Mouse (Mus musculus) MEL (cell line): ENCODE results near the gene Spata2.

ENCODE experiments used
- CTCF ChIP-seq, 3 experiments: IDR thresholded peaks in 2 of 3; conservative IDR thresholded peaks in 1 of 3; 2 replicates each; pipeline ENCODE4 v1.5.1; 2011 to 2012; ENCODE audit warnings: low read length in 3 of 3, low read depth in 2 of 3, mild to moderate bottlenecking in 2 of 3, improper control_type of control experiment in 1 of 3, inconsistent platforms in 1 of 3, mixed read lengths in 1 of 3, moderate library complexity in 1 of 3; ENCODE audit not compliant: control insufficient read depth in 1 of 3, insufficient read depth in 1 of 3, poor library complexity in 1 of 3, severe bottlenecking in 1 of 3
- E2F4 ChIP-seq: IDR thresholded peaks from 2 replicates; pipeline ENCODE4 v1.6.1; 2011; ENCODE audit warnings: low read depth, low read length, improper control_type of control experiment, borderline replicate concordance
- GABPA ChIP-seq: IDR thresholded peaks from 2 replicates; pipeline ENCODE4 v1.6.1; 2012; ENCODE audit warnings: low read depth, mild to moderate bottlenecking, inconsistent platforms, low read length, improper control_type of control experiment, moderate library complexity
- GATA1 ChIP-seq: IDR thresholded peaks from 2 replicates; pipeline ENCODE4 v1.6.1; 2011; ENCODE audit warnings: low read depth, low read length, improper control_type of control experiment
- MAX ChIP-seq: IDR thresholded peaks from 2 replicates; pipeline ENCODE4 v1.6.1; 2011; ENCODE audit warnings: low read length, improper control_type of control experiment
- POLR2A ChIP-seq, 2 experiments: IDR thresholded peaks; 2 replicates each; pipeline ENCODE4 v1.6.1; 2011 to 2012; ENCODE audit warnings: low read length in 2 of 2, mild to moderate bottlenecking in 2 of 2, control low read depth in 1 of 2, improper control_type of control experiment in 1 of 2, low read depth in 1 of 2, moderate library complexity in 1 of 2; ENCODE audit not compliant: control insufficient read depth in 1 of 2, insufficient read depth in 1 of 2, poor library complexity in 1 of 2
- UBTF ChIP-seq: IDR thresholded peaks from 2 replicates; pipeline ENCODE4 v1.6.1; 2012; ENCODE audit warnings: low read depth, mild to moderate bottlenecking, inconsistent platforms, low read length, improper control_type of control experiment, moderate library complexity, borderline replicate concordance; ENCODE audit not compliant: insufficient read depth
- ZNF384 ChIP-seq: IDR thresholded peaks from 2 replicates; pipeline ENCODE4 v1.6.1; 2012; ENCODE audit warnings: low read depth, mild to moderate bottlenecking, inconsistent platforms, low read length, improper control_type of control experiment

GRCm38 (mm10) chr2:167541761-167542160 lies 49.1 kb upstream of the Spata2 start:
- no peak for TF ChIP-seq ZNF384
- TF ChIP-seq MAX = no peak
- TF ChIP-seq E2F4 = no peak
- TF ChIP-seq CTCF (IDR thresholded peaks at IDR 0.05 in 2 of 3, conservative IDR thresholded peaks at IDR 0.05 in 1 of 3; ENCODE audit: control insufficient read depth in 1 of 3, insufficient read depth in 1 of 3, low read depth in 2 of 3, low read length in 3 of 3, poor library complexity in 1 of 3, severe bottlenecking in 1 of 3) = no peak
- TF ChIP-seq GABPA = no peak
- TF ChIP-seq POLR2A (IDR thresholded peaks at IDR 0.05; ENCODE audit: control insufficient read depth in 1 of 2, insufficient read depth in 1 of 2, low read depth in 1 of 2, low read length in 2 of 2, poor library complexity in 1 of 2) = no peak
- TF ChIP-seq UBTF = no peak
- no peak for TF ChIP-seq GATA1
